Mouse (Mus musculus) hindbrain, embryonic 11.5 days (tissue): ENCODE measurements around the gene Kcnj6. TPM values are rescaled to one million over a fixed set of nuclear protein-coding genes. Genes with fewer than 3 reads are reported as not detected.

Source experiments
- ATAC-seq: fragments of 200-750 bp; cut with Nextera tagmentation; 2 replicates; pipeline ENCODE4 v1.8.0; 2017; ENCODE audit warnings: mild to moderate bottlenecking, moderate TSS enrichment, moderate library complexity; ENCODE audit not compliant: low FRiP score
- DNase-seq: peaks from one replicate; pipeline ENCODE4 v3.0.0-alpha.2; 2015; ENCODE audit warnings: low spot score
- H3K27ac ChIP-seq: fragments of 300-500 bp; sonication (generic); 2 replicates; pipeline ENCODE4 v1.5.1; 2014; ENCODE audit warnings: mild to moderate bottlenecking, low read depth, low read length
- H3K27me3 ChIP-seq: fragments of 300-500 bp; sonication (generic); 2 replicates; pipeline ENCODE4 v1.6.1; 2014; ENCODE audit warnings: mild to moderate bottlenecking, low read length, moderate library complexity, mixed read lengths; ENCODE audit not compliant: control insufficient read depth, insufficient read depth
- H3K36me3 ChIP-seq: fragments of 300-500 bp; sonication (generic); 2 replicates; pipeline ENCODE4 v1.6.1; 2014; ENCODE audit warnings: mild to moderate bottlenecking, low read length, moderate library complexity, mixed read lengths; ENCODE audit not compliant: control insufficient read depth, insufficient read depth
- H3K4me1 ChIP-seq: fragments of 300-500 bp; sonication (generic); replicated peaks from 2 replicates; pipeline ENCODE4 v1.6.1; 2014; ENCODE audit warnings: low read length, mixed read lengths; ENCODE audit not compliant: control insufficient read depth, insufficient read depth
- H3K4me2 ChIP-seq: fragments of 300-500 bp; sonication (generic); replicated peaks from 2 replicates; pipeline ENCODE4 v1.6.1; 2014; ENCODE audit warnings: mild to moderate bottlenecking, low read depth, low read length
- H3K4me3 ChIP-seq: fragments of 300-500 bp; sonication (generic); 2 replicates; pipeline ENCODE4 v1.5.1; 2014; ENCODE audit warnings: low read depth, low read length
- H3K9ac ChIP-seq: fragments of 300-500 bp; sonication (generic); 2 replicates; pipeline ENCODE4 v1.6.1; 2014; ENCODE audit warnings: low read depth, low read length
- H3K9me3 ChIP-seq: fragments of 300-500 bp; sonication (generic); 2 replicates; pipeline ENCODE4 v1.6.1; 2016; ENCODE audit warnings: low read length; ENCODE audit not compliant: control insufficient read depth
- WGBS: fragments of 180-500 bp; shearing (Covaris S2); extraction: QIAGEN DNeasy Blood & Tissue Kit; methylation state at CpG from one replicate; pipeline ENCODE4 v1.1.7; 2014; 5-methylcytosine and 5-hydroxymethylcytosine counted together
- polyA plus RNA-seq: library from polyadenylated mRNA; unstranded; fragments of >200 nt; fragmentation: Nextera tagmentation; extraction: Ambion mirVana; gene quantifications from 2 replicates; pipeline ENCODE4 v1.2.1, GENCODE M21; 2014

Kcnj6 gene
- polyA plus RNA-seq, 1 experiment from 2014 or later = 0.08 TPM

DNA sequence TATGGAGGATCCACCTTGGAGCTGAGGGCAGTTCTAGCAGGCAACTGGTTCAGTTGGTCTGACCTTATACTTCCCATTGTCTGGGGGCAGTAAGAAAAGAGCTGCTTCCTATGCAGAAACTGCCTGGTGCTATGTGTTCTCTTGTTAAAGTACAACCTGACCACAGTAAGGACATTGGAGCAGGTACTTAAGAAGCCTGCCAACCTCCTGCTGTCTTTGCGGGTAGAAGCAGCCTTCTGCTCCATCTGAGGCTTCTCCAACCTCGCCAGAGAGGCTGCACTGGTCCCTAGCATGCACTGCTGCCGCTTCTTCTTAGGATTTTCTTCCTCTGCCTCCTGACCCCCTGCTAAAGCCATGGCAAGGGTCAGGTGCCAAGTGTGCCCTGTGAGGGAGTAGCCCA, 113.6 kb downstream of the Kcnj6 start:
- Histone ChIP-seq H3K27ac (no peak overlapping the region), H3K9me3 (no peaks in the 10 kb centered on the region), H3K4me1 (no peaks in the 10 kb centered on the region), H3K9ac (no peak overlapping the region), H3K4me3 (no peak overlapping the region), H3K27me3 (no peaks in the 10 kb centered on the region), H3K4me2 (no peak overlapping the region), H3K36me3 (no peaks in the 10 kb centered on the region)
- WGBS = 73% methylated on average over 3 of the region's 3 CpGs
- ATAC-seq (no peak), DNase-seq (no peak)

DNA sequence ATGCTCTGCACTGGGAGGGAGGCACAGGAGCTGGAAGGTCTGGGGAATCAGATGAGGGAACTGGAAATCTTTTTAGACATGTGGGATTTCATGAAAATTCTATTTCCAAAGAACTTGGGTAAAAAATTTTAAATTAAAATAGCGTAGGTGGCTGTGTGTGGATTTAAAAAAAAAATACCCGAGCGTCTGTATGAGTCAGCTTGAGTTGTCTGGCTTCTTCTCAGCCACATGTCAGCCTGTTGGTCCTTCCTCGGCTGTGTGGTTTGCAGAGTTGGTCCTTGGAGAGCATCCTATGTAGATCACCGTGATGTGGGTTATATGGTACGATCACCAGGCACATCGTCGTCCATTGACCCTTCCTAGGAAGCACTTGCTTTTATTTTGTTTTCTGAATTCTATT, 114.3 kb downstream of the Kcnj6 start:
- Histone ChIP-seq H3K36me3 (no peaks in the 10 kb centered on the region), H3K4me3 (no peak overlapping the region), H3K4me1 (no peaks in the 10 kb centered on the region), H3K27ac (no peak overlapping the region), H3K4me2 (no peak overlapping the region), H3K9me3 (no peaks in the 10 kb centered on the region), H3K9ac (no peak overlapping the region), H3K27me3 (no peaks in the 10 kb centered on the region)
- WGBS = 90% methylated on average over 8 of the region's 8 CpGs
- no peak for DNase-seq
- ATAC-seq = no peak

DNA sequence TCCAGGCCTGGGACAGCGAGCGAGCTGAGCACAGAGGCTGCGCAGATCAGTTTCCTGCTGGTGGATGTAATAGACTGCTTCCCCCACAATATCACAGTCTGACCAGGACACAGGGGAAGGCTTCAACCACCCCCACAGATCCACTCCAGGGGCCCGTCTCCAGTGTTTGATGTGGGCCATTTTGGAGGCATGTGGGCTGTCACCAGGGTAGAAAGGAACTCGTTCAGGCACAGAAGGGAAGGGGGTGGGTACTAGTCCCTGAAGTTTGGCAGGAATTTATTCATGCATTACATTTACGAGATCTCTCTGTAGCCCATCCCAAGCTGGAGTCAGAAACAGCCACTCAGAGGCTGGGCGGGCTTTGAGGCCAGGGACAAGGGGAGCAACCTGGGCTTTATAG, 115.4 kb downstream of the Kcnj6 start:
- Histone ChIP-seq H3K9ac (no peak overlapping the region), H3K9me3 (no peaks in the 10 kb centered on the region), H3K4me2 (no peak overlapping the region), H3K27me3 (no peaks in the 10 kb centered on the region), H3K4me3 (no peak overlapping the region), H3K27ac (no peak overlapping the region), H3K4me1 (no peaks in the 10 kb centered on the region), H3K36me3 (no peaks in the 10 kb centered on the region)
- DNase-seq (no peak), ATAC-seq (no peak)
- 68% methylated on average over 7 of the region's 7 CpGs for WGBS

DNA sequence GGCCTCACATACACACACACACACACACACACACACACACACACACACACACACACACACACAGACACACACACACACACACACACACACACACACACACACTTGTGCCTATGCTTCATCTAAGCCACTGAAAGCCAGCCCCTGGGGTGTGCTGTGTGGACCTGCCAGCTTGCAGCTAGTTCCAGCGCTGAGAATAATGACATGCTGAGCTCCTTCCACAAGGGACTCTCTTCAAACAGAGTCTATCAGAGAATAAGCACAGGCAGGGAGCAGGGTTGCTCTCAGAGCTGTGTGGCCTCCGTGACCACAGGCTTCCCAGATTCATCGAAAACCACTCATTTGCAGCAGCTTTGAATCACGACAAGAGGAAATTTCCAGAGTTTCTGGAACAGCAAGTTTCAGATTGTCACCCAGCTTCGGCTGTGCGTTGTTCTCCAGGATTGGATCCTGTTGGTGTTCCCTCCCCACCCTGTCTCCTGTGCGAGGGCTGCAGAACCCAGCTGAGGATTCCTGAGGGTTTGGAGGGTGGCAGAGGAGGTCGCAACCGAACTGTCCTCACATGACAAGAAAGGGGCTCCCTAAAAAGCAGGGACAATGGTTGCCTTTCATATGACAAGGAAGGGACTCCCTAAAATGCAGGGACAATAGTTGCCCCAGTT, 124.8 kb downstream of the Kcnj6 start:
- Histone ChIP-seq H3K4me1 (no peaks in the 10 kb centered on the region), H3K27me3 (no peaks in the 10 kb centered on the region), H3K9ac (no peak overlapping the region), H3K27ac (no peak overlapping the region), H3K4me2 (no peak overlapping the region), H3K9me3 (no peaks in the 10 kb centered on the region), H3K4me3 (no peak overlapping the region), H3K36me3 (no peaks in the 10 kb centered on the region)
- ATAC-seq (no peak), DNase-seq (peak; percentile 7)
- WGBS = 39% methylated on average over 9 of the region's 9 CpGs

DNA sequence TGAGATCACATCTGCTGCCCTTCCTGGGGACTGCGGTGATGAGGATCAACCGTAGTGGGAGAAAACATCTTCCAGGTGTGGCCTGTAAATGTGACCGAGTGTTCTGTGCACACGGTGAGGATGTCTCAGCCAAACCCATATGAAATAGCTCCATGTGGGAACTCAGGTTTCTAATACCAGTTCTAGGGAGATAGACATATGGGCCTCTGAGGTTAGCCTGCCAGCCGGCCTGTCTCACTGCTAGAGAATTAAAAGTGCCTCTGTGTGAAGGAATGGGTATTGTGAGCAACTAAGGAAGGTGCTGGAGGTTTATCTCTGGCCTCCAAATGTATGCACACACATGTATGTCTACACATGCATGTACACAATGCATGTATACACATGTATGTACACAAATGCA, 129.1 kb downstream of the Kcnj6 start:
- Histone ChIP-seq H3K36me3 (no peaks in the 10 kb centered on the region), H3K4me2 (no peak overlapping the region), H3K27me3 (no peaks in the 10 kb centered on the region), H3K27ac (no peak overlapping the region), H3K4me3 (no peak overlapping the region), H3K4me1 (no peaks in the 10 kb centered on the region), H3K9me3 (no peaks in the 10 kb centered on the region), H3K9ac (no peak overlapping the region)
- 80% methylated on average over 5 of the region's 5 CpGs for WGBS
- ATAC-seq (no peak), DNase-seq (no peak)

DNA sequence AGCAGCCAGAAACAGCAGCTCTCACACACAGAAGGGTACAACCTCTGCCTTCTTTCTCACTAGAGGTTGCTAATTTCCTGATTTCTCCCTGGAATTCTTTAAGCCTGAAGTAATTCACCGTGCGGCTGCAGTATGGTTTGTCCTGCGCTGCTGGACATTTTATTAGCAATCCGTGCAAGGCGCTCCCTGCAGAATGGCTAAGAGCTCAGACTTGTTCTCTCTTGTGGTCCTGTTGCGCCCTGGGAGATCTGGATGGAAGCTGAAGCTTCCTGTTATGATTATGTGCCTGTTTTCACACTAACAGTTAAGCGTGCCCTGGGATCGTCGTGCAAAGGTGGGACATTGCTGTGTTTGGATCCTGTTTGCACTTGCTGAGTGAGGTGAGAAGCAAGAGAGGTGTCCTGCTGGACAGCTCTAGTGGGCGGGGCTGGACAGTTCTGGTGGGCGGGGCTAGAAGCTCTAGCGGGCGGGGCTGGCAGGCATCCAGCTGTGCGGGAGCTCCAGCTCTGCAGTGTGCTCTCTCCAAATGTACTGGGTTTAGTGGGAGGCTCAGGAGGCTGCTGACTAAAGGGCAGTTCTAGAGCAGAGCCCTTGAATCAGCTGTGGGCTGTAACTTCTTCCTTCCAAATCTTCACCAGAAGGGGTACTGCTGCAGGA, 131.1 kb downstream of the Kcnj6 start:
- H3K27me3 ChIP-seq = no peaks in the 10 kb centered on the region
- ATAC-seq (no peak), DNase-seq (peak; percentile 37)
- H3K9ac ChIP-seq = no peak overlapping the region
- no peak overlapping the region for H3K4me3 ChIP-seq
- H3K4me1 ChIP-seq = no peaks in the 10 kb centered on the region
- no peak overlapping the region for H3K27ac ChIP-seq
- no peaks in the 10 kb centered on the region for H3K36me3 ChIP-seq
- H3K4me2 ChIP-seq = no peak overlapping the region
- H3K9me3 ChIP-seq = no peaks in the 10 kb centered on the region
- WGBS = 51% methylated on average over 14 of the region's 14 CpGs

DNA sequence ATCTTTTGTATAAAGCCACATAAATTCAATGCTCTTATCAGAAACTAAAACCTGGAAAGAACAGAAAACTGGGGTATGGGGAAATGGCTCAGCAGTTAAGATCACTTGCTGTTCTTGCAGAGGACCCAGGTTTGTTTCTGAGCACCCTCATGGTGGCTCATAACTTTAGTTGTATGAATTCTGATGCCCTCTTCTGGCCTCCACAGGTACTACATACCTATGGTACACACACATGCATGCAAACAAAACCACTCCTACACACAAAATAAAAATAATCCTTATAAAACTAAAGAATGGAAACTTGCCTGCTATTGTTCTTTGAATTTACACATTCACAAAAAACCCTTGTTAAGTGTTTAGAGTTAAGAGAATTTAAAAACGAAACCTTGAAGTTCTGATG, 131.7 kb downstream of the Kcnj6 start:
- Histone ChIP-seq H3K4me3 (no peak overlapping the region), H3K9me3 (no peaks in the 10 kb centered on the region), H3K9ac (no peak overlapping the region), H3K27me3 (no peaks in the 10 kb centered on the region), H3K27ac (no peak overlapping the region), H3K4me1 (no peaks in the 10 kb centered on the region), H3K4me2 (no peak overlapping the region), H3K36me3 (no peaks in the 10 kb centered on the region)
- DNase-seq (no peak), ATAC-seq (no peak)
- WGBS = 95% methylated on average over 1 of the region's 1 CpGs

DNA sequence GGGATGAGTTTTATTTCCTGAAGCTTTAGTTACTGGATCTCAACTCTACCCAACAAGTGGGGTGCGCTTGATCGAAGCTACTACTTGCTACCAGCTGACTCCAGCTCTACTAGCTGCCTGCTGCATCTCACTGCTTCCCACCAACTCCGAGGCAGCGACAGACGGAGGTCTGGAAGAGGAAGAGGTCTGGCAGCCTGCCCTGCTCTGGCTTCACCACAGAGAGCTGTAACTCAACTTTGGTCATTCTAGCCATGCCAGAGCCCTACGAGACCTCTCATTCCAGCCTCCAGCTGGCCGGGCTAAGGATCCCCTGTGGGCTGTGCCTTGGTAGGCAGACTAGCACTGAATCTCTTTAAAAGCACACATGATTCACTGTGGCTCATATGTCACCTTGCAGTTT, 132.4 kb downstream of the Kcnj6 start:
- Histone ChIP-seq H3K4me2 (no peak overlapping the region), H3K27me3 (no peaks in the 10 kb centered on the region), H3K9me3 (no peaks in the 10 kb centered on the region), H3K27ac (no peak overlapping the region), H3K9ac (no peak overlapping the region), H3K4me3 (no peak overlapping the region), H3K4me1 (no peaks in the 10 kb centered on the region), H3K36me3 (no peaks in the 10 kb centered on the region)
- 91% methylated on average over 7 of the region's 7 CpGs for WGBS
- DNase-seq = no peak
- ATAC-seq = no peak

DNA sequence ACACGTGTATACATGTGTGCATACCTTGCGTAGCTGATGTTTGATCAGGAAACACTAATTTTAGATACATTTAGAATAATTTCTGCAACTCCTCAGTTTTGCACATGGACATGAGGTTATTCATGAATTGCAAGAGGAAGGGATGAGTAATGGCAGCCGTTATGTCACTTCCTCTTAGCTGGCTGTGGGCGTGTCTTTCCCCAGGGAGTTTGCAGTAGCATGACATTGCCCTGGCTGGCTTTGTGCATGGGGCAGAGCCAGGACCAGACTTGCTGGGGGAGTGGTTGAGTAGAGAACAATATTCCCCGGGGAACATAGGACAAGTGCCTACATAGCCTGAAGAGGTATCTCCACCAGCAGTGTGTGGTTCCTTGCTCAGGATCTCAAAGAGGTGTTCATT, 134.0 kb downstream of the Kcnj6 start:
- H3K27me3 ChIP-seq = no peaks in the 10 kb centered on the region
- H3K9me3 ChIP-seq = no peaks in the 10 kb centered on the region
- H3K4me2 ChIP-seq = no peak overlapping the region
- 92% methylated on average over 5 of the region's 5 CpGs for WGBS
- no peak overlapping the region for H3K4me3 ChIP-seq
- H3K9ac ChIP-seq = no peak overlapping the region
- DNase-seq (no peak), ATAC-seq (no peak)
- H3K36me3 ChIP-seq = no peaks in the 10 kb centered on the region
- H3K27ac ChIP-seq = no peak overlapping the region
- H3K4me1 ChIP-seq = no peaks in the 10 kb centered on the region
